Mouse (Mus musculus) lung, postnatal 36 days (tissue): Measurements from ENCODE around the gene Maml3.
A peak's percentile ranks its signal among the peaks of the same experiment; 100 is the strongest.

Experiments
- DNase-seq: peaks from one replicate; pipeline ENCODE4 v3.0.0; 2022; ENCODE audit warnings: mixed read lengths

The Maml3 gene

DNA sequence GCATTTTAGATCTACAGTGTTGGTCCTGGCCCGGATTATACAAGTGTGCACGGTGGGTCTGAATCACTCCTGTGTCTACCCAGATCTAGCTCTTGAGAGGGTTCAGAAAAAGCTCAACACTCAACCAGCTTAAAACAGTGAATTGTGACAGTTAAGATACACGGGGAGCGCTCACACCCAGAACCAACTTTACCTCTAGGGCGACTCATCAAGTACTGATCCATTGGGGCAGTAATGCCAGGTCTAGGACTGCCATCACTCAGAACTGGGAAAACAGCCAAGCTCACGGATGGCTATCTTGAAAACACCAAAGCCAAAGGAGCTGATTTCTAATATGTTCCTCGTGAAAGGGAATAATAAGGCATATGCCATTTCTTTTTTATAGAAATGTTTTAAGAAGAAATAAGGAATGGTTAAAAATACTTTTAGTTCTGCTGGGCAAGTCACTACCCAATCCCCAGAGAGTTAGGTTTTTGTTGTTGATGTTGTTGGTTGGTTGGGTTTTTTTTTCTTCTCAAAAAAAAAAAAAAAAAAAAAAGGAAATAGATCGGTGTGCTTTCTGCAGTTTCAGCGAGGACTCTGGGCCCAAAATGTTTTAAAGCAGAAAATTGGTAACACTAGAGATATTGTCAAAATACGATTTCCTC is 103.9 kb downstream of the Maml3 start:
- no peak for DNase-seq

DNA sequence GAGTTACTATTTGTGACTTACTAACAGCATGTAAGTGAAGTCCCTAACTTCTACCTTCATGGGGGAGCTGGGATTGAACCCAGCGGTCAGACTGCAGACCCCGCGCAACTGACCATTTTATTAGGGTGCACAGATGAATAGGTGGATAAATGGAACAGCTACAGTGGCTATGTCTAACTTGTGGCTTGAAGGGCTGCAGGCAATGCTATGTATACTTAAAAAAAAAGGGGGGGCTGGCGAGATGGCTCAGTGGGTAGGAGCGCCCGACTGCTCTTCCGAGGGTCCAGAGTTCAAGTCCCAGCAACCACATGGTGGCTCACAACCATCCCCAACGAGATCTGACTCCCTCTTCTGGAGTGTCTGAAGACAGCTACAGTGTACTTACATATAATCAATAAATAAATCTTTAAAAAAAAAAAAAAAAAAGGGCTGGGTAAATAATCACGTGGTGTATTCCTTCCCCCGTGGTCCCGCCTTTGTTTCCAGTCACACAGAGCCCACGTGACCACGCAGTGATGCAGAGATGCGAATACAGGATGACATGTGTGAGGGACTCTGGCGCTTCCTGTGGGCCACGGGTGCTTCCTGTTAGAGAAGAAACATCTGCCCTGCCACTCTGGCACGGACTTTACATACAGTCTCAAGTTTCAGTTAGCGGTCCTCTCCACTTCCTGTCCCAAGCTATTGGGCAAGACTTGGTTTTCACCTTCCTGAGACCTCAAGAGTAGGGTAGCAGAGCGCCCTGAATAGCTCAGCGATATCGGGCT is 105.0 kb downstream of the Maml3 start:
- peak; percentile 87 for DNase-seq

DNA sequence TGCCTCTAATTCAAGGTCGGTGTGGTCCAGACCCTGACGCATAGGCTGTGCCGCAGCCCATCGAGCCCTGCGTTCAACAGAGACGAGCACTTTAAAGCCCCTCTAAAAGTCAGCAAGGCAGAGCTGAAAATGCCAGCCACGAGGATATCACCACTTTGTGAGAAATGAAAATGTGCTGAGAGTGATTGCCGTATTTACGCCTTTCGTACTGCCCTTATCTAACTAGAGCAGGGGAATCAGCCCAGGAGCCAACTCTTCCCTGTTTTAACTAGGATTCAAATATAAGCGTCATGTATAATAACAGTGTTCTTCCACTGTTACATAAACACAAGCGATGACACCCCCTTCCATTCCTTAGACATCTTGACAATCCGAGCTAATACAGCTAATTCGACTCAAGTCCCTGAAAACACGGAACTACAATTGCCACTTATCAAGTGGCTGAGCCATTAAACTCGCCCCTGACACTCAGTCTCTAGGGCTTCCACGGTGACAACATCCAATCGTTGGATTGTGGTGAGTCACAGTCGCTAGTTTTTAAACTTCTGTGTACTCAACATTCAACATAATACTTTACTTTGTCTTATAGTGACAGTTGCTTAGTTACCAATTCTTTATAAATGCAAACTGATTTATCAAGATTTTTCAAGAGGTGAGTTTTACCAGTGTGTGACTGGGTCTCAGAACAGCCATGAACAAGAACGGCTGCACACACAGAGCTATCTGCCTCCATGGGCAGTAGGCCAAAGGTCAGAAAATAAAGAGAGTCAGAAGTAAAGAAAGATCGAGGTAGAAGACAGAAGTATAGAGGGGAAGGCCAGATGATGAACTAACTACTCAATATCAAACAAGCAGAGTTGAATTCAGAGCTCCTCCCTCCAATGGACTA is 106.1 kb downstream of the Maml3 start:
- no peak for DNase-seq

DNA sequence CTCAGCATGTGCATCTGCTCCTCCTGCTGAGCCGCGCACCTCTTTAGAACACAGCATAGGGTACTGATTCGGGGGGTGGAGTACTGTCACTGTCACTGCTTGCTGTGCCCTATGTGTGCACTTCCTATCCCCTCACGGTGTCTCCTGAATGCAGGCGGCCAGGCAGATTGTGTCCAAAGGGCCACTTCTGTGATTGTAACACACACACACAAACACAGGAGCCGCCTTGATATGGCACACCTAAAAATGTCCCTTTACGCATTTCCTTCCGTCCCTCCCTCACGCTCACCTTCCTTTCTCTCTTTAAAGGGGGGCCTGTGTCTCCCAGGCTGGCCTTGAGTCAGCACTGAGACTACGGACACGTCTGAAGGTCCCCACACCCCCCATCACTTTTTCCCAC is 107.3 kb downstream of the Maml3 start:
- DNase-seq: no peak

DNA sequence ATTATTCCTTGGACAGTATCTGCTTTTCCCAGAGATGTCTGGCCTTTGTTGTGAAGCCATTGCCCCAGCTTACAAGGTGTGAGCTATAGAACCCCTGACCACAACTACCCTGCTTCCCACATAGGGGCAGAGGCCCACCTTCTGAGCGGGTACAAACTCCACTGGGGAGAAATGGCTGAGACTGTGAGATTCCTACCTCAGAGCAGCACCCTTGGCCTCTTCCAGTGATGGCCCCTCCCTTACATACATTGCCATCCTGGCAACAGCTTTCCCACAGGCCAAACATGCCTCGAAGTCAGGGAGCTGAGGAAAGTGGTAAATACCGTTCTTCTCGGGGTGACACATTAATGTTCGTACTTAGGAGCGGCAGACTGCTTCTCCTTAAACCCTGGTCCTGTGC is 118.4 kb downstream of the Maml3 start:
- no peak for DNase-seq

DNA sequence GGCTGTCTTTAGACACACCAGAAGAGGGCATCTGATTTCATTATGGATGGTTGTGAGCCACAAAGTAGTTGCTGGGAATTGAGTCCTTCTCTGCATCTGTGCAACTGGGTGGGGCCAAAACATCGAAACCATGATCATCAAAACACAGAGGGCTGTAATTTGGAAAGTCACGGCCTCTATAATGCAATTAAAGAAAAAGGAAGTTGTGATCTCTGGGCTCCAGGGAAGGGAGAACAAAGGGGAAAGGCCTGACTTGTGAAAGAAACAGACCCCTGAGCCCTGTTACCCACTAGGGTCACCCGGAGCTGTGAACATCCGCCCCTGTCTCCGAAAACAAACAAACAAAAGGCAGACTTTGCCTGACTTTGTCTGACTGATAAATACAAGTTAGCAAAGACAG is 123.4 kb downstream of the Maml3 start:
- DNase-seq: peak; percentile 16

DNA sequence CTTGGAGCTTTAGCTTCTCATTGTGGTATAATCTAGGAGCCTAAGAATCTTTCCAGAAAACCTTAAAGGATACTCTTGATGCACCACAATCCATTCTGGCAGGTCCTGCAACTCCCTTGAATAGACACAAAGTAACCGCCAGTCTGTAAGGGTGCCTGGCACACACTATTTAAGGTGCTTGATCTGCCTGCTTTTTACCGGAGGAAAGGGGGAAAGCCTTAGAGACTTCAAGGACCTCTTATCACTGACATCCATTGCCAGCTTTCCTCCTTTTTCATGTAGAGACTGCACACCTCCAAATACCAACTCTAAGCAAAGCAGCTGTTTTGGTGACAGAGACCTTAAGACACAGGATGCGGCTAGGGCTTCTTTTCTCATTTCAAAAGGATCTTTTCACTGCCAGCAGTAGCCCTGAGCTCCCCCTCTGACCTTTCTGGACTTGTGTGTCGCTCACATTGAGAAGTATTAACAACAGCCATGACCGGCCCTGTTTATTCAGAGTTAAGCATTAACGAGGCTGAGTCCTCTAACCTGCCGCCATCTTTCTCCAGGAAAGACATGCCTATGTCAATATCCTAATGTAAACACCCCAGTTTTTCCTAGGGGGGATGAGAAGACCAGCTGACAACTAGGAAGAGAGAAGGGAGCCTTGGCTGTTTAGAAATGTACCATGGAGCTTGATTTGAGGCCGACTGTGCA is 127.1 kb downstream of the Maml3 start:
- DNase-seq: peak; percentile 44

DNA sequence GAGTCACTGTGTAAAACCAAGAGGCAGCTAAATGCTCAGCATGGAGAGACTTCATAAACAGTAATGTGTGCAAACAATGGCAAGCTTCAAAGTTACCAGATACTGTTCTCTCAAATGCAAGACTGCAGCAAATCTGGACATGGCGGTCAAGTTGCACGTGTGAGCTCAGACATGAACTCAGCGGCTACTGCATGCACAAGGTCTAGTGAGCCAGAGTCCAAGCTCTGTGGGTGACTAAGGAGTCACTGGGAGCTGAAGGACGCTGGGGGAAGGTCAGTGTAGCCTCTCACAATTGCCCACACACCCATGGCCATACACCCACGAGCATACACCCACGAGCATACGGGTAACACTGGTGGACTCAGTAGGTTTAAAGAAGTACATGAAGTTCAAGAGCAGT is 130.3 kb downstream of the Maml3 start:
- no peak for DNase-seq

DNA sequence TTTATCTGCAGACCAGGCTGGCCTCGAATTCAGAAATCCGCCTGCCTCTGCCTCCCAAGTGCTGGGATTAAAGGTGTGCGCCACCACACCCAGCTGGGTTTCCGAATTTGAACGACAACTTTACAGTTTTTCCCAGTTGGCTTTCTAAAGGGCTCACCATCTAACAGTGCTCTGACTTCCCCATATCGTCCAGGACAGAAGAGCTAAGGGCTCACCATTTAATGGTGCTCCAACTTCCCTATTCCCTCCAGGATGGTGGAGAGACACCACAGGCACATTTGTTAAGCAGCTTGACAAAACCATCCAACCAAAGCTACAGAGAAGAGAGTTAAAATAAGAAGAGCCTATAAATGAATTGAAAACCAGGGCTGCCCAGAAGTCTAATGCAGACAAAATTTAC is 130.7 kb downstream of the Maml3 start:
- no peak for DNase-seq

DNA sequence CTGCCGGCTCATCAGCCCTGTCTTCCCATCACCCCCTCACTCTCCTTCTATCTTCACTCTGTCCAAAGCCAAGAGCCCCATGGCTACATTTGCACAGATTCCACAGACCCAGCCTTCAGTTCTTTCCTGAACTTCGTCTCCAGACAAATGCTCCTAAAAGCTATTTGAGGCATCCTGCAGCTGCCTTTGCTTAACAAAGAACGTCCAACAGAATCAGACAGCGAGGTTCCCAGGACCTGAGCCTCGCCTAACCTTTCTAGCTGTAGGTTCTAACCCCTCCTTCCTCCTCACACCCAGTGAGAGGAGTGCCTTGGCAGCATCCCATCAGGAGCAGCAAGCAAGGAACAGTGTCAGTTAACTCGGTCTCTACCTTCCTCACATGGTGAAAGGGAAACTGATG is 132.3 kb downstream of the Maml3 start:
- DNase-seq: no peak

DNA sequence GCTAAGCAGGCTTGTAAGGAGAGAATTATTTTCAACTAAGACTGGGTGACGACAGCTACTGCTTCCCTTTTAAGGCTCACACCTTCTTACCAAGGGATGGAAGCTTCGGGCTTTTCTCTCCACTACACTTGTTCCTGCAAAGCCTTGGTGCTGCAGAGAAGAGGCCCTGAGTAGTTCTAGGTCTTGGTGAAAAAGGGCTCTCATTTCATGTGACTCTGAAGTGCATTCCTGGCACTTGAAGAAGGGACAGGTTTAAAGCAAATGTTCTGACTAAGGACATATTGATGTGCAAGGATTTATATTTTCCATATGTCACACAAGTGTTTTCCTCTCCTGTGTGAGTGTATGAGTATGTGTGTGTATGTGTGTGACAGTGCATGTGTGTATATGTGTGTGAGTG is 134.4 kb downstream of the Maml3 start:
- DNase-seq: peak; percentile 40

DNA sequence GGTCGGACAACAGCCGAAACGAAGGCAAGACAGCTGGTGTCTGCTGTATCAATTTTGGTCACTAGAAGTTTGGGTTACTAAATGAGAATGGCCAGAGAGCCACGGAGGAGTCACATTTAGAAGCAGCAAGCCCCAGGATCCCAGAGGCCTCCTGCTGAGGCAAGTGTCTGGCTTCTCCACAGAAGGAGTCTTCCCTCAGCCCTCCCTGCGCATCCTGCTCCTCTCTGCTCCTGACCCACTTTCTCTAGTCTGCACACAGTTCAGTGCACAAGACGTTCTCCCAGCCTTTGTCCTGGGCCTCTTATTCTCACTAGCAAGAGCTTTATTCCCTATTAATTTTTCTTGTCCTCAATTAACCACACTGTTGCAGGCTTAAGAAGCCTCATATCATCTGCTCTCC is 135.4 kb downstream of the Maml3 start:
- DNase-seq: no peak

DNA sequence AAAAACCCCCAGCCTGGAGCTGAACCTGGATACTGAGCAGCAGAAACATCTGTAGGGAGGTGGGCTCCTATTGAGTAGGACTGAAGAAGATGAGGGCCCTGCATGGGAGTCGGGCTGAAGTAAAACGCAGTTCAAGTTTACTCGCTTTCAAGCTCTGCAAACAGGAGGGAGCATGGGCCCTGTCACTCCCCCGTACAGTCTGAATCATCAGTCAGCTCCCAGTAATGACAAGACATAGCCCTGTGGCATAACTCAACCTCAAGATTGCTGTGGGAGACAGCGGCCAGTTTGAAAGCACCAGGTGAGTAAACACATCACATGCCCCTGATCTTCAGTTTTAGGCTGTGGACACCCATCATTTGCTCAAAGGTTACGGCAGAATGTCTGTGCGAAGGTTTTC is 139.0 kb downstream of the Maml3 start:
- DNase-seq: no peak

DNA sequence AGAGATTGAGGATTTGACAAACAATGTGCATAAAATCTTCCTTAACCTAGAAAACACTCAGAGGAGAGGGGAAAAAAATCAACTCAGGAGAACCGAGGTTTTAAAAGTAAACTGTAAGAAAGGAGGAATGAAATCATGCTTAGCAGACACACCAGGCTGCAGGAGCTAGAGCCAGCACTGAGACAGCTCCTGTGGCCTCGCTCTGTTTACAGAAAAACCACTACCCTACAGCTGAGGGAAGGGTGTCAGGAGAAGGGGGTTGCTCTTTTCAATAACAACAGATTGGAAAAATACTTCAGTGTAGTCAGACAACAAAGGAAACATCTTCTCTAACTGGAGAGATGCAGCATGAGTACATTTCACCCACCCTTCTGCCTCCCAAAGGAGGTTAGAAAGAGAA is 139.4 kb downstream of the Maml3 start:
- DNase-seq: no peak

DNA sequence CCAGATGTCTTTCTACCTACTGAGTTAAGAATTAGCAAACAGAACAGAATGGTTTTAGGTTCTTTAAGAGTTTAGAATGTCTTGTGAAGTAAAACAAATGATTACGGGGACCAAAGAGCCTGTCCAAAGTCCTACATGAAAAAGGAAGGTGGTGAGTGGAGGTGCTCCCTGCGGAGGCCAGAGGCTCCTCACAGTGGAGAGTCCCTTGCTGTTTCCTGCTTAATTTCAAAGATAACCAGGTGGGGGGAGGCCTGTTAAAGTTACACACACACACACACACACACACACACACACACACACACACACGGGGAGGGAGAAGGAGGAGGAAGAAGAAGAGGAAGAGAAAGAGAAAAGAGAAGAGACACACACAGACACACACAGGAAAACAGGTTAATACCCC is 139.9 kb downstream of the Maml3 start:
- DNase-seq: no peak

DNA sequence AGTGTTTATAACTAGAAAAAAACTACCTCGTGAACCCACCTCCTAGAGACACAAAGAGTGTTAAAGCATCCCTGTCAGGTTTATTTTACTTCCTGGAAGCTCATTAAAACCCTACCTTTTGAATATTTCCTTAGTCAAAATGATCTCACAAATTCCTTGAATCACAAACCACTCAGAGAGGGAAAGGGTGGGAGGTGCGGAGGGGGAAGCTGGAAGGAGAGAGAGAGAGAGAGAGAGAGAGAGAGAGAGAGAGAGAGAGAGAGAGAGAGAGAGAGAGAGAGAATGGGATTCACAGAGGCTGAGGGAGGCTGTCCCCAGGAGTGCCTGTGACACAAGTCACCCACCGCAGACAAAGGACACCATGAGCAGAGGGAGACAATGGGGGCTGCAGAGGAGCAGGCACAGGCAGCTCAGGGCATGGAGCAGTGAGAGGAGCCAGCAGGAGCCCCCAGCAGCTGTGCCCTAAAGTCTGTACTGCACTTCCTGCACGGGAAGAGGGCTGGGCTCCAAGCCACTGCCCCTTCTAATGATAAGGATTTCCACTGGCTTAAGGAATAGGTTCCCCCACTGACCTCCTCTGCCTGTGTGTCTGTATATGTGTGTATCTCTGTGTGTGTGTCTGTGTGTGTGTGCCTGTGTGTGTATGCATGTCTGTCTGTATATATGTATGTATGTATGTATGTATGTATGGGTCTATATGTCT is 140.8 kb downstream of the Maml3 start:
- DNase-seq: no peak

DNA sequence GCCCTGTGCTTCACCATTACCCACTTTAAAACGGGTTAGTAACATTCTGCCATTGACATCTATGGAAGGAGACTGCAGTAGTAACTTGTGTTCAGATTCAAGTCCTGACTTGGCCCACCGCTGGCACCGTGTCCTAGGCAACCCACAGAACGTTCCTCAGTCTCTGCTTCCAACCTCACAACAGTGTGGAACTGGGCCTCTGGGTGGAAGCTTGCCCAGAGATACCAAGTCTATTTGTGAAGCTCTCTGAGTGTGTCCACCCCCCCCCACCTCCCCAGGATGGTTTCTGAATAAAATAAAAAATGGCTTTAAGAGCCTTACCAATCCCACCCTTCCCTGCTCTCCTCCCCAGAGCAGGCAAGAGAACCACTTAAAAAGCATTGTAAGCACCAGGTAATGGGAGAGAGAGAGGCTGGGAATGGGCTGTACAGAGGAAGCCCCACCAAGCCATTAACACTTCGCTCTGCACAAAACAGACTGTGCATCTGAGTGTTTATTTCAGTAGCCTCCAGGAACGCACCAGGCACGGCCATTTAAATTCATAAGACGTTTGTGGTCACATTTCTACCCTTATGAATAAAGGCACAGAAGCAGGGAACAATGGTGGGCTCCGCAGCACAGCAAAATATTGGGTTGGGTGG is 141.6 kb downstream of the Maml3 start:
- DNase-seq: no peak

DNA sequence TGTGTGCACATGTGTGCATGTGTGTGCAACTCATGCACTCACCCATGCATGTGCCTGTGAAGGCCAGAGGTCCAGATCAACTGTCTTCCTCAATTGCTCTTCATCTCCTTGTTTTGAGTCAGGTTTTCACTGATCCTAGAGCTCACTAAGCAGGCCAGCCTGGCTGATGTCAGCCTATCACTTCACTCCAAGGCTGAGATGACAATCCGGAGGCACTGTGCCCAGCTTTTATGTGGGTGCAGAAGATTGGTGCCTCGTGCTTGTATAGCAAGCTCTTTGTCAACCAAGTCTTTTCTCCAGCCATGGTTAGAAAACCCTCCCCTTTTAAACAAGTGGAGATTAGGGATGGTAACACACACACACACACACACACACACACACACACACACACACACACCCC is 146.1 kb downstream of the Maml3 start:
- DNase-seq: peak; percentile 55

DNA sequence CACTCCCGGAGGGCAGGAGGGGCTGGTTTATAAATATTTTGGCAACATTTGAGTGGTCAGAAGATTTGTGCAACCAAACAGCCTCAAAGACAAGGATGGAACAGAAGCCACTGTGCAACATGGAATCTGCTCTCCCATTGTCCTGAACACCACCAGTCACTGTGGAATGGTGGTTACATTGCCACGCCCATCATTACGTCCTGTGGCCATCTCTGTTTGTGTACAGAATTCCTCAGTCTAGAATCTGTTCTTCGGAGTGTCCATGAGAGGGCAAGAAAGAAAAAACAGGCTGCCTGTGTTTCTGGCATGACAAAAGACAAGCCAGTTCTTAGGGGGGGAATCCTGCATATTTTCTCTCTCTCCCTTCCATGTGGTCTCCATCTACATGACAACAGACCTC is 150.4 kb downstream of the Maml3 start:
- no peak for DNase-seq

DNA sequence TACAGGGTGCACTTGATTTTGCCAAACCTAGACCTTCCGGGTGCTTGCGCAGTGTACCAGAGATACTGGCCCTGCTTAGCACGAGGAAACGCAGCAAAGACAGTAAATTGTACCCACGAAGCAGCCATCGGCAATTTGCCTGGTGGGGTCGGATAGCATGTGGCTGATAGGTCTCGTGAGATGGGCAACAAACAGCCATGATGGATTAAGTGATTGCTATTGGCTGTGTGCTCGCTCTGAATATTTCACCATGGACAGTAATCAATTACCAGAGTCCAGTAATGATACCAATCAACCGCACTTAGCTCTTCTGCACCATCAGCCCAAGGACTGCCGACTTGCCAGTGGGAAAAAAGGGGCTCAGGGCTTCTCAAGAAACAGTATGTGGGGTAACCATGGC is 150.9 kb downstream of the Maml3 start:
- no peak for DNase-seq

DNA sequence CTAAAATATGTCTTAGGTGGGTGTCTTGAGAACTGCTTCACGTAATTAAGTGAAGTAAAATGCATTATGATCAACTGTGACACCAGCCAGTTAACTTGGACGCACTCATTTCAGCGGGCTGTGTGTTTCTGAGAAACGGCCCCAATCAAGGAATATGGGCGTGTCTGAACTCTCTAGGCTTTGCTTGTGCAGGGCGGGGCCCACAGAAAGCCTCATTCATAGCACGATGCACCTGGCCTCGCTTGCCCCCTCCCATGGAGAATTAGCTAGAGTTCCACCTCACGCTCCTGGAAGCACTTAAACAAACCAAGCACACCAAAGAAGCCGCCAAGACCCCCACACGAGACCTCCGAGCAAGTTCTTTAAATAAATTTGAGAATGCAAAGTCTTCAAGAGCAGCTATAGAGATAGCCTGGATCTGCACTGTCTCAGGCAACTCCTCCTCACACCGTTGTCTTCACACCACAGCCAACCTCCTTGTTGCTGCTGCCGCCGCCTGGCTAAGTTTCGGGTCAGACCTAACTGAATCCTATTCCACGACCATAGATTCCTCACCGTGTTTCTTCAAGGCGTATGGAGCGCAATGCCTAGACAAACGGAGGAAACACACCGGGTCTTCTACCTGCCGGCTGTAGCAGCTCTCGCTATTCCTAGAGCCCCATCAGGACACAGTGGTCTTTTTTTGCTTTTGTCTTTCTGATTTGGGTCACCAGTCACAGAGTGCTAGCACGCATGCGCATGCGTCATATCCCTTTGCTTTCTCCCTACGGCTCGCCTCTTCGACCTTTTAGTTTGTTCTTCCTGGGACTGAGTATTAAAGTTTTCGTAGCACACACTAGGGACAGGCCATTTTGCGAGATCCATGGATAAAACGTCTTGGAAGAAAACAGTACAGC is 151.9 kb downstream of the Maml3 start:
- DNase-seq: no peak
